Mouse (Mus musculus) layer of hippocampus, postnatal 36 days (tissue): ENCODE measurements around the gene Col6a6. TPM values are rescaled to one million over a fixed set of nuclear protein-coding genes. Genes with fewer than 3 reads are reported as not detected.

Experiments used
- DNase-seq, 2 experiments: peaks; one replicate each; pipeline ENCODE4 v3.0.0; 2022
- total RNA-seq, 2 experiments: library from RNA; stranded (reverse); gene quantifications; 2 replicates each; pipeline ENCODE4 v1.2.3; 2021

Col6a6 gene
- total RNA-seq, 2 experiments from 2014 or later: 0.32 to 0.33 TPM

DNA sequence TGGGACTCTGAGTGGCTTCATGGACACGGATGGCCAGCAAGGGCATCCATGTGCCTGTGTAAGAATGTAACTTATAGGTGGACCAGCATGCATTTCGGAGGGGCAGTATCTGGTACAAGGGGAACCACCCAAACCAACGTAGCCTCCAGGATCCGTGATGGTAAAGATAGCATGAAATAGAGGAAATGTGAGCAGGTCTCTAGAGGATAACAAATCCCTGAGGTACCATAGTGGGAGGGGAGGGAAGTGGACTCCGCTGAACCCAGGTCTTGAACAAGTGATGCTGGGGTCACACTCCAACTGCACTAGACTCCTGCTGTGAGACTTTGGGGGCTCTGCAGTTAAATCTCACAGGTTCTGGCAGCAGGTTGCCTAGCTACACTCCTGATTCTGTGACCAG lies 27.7 kb downstream of the Col6a6 start:
- no peak for DNase-seq

GRCm38 (mm10) chr9:105796137-105796536 lies 31.8 kb downstream of the Col6a6 start:
- DNase-seq: no peak

DNA sequence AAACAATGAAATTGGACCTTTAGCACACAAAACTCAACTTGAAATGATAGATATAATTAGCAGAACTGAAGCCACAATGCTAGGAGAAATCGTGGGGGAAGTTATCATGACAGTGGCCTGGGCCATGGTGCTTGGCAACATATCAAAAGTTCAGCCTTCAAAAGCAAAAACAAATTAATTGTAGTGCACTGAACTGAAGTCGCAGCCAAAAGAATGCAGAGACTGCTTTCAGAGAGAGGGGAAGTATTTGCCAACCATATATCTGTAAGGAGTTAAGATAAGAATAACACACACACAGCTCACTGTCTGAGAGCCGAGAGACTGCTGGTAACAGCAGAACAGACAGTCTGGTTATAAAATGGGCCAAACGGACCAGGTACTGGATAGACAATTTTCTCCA lies 33.0 kb downstream of the Col6a6 start:
- DNase-seq: no peak

DNA sequence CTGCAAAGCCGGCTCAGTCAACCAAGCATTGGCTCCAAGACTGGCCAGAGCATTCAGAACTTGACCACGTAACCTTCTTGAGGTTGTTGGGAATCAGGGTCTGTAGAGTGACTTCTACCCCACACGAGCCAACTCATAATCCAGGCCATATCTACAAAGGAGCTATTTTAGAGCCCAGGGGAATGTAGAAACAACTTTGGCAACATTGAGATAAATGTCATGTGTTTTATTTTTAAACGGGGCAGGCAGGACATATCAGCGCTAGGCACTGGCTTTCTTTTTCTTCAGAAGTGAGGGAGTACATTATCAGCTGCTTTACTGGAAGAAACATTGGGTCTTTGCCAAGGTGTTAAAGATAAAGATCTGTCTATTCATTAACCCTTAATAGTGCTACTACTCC lies 36.1 kb downstream of the Col6a6 start:
- DNase-seq: no peak

GRCm38 (mm10) chr9:105788203-105788602 lies 39.8 kb downstream of the Col6a6 start:
- DNase-seq: no peak

GRCm38 (mm10) chr9:105787800-105788199 lies 40.2 kb downstream of the Col6a6 start:
- no peak for DNase-seq

DNA sequence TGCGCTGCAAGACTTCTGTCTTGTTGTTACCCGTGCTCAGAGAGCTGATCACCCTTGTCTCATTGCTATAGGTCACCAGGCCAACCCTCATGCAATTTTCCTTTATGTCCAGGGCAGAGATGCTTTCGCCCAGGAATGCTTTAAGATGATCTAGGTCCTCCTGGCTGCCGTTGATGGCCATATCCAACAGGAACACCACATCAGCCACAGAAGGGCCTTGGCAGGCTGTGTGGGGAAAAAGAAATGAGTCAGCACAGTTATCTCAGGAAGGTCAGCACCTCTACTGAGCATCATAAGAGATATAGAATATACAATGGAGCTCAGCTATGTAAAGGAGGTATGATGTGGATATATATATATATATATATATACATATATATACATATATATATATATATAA lies 43.9 kb downstream of the Col6a6 start:
- no peak for DNase-seq

- DNase-seq: no peak
Observed at GRCm38 (mm10) chr9:105780696-105781095, 47.3 kb downstream of the Col6a6 start.

DNA sequence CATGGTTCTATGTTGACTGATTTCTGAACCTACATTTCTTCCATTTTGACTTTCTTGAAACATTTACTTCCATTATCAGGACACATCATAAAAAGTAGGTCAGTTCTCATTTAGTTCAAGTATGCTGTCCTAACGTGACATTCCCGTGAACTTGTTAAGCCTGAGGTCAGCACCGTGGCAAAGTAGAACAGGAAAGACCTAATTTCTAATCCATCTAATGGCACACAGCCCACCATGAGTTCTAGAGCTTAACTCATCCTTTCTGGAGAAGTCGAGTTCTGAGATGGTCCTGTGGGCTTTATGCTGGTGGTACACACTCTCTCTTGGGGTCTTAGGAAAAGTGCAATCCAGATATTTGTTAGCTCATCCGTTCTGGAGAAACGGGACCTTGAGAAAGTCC lies 49.2 kb downstream of the Col6a6 start:
- no peak for DNase-seq

DNA sequence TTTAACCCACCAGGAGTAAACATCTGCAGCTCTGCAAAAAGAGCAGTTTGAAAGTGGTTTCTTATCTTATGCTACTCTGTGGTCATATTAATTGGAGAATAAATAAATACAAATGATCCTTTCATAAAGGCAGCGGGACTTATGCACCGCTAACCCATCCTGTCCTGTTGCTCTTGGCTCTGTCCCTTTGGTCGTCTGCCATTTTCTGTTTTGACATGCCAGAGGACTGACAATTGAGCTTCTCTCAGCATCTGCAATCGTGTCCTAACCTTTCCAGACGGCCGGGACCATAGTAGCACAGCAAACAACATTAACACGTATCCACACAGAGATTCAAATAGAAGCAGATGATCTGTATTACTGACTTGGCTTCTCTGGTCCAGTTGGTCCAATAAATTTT lies 53.1 kb downstream of the Col6a6 start:
- no peak for DNase-seq

DNA sequence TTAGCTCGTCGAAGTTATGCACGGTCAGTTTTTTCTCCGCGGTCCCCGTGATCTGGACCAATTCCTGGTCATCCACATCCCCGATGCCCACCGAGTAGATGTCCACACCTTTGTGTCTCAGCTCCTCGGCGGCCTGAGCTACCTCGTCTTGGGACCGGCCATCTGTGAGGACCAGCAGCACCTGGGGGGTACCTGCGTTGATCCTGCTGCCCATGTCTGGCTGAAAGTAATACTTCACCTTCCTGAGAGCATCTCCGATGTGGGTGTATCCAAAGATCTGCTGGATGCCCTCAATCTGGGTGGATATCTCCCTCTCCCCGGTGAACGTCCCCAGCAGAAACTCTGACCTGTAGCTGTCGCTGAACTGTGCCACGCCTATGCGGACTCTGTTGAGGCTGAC lies 53.6 kb downstream of the Col6a6 start:
- DNase-seq: no peak

- no peak for DNase-seq
Observed at GRCm38 (mm10) chr9:105771380-105771779, 56.6 kb downstream of the Col6a6 start.

GRCm38 (mm10) chr9:105770690-105771089 lies 57.3 kb downstream of the Col6a6 start:
- DNase-seq: no peak

GRCm38 (mm10) chr9:105765891-105766290 lies 62.1 kb downstream of the Col6a6 start:
- DNase-seq: no peak

- no peak for DNase-seq
Observed at GRCm38 (mm10) chr9:105764681-105765080, 63.3 kb downstream of the Col6a6 start.

GRCm38 (mm10) chr9:105764127-105764526 lies 63.8 kb downstream of the Col6a6 start:
- DNase-seq: no peak

DNA sequence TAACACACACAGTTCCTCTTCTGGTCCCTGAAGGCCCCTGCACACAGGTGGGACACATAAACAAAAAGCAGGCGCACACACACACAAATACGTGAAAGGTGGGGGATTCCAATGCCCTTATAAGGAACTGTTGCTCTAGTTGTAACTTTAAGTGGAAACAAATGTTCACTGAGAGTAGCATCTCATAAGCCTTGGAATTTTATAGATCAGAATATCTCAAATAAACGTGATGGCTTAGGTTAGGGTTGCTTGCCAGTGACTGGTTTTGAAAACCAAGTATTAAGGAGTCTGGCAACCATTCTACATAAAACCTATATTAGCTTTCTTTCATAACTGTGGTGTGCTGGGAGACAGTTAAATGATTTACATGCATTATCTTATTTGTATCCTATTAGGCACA lies 64.3 kb downstream of the Col6a6 start:
- no peak for DNase-seq

- no peak for DNase-seq
Observed at GRCm38 (mm10) chr9:105762274-105762673, 65.7 kb downstream of the Col6a6 start.

DNA sequence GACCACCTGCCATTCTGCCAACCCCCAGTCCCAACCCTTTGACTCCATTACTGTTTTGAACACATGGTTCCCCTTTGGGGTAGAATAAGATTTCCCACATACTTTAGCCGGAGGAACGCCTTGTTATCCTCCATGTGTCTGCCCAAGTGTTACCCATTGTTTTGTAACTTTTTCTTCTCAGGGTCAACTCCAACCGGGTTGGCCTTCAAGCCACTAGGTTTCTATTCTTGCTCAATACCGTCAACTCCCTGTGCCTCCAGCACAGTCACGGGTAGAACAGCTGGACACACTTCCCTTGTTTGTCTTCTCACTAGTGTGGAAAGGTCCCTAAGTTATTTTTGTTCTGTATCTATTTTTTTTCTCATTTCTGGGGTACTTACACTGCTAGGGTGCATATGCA lies 69.1 kb downstream of the Col6a6 start:
- DNase-seq: no peak

GRCm38 (mm10) chr9:105758173-105758765 lies 69.7 kb downstream of the Col6a6 start:
- DNase-seq: no peak

- DNase-seq: no peak
Observed at GRCm38 (mm10) chr9:105754256-105754655, 73.7 kb downstream of the Col6a6 start.

DNA sequence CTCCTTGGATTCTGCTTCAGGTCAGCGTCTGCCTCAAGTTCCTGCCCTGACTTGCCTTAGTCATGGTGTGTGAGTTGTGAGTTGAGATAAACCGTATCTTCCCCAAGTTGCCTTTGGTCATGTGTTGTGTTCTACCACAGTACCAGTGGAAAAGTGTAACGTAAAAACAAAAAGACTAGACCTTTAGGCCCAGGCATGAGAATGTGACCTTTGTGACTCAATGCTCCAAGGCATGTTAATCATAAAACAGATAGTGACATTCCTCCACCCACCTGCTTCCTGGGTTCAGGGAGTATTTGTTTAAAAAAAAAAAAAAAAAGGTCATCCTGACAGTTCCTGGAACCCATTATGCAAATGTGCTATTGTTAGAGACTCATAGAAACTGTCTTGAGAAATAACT lies 82.1 kb downstream of the Col6a6 start:
- no peak for DNase-seq

GRCm38 (mm10) chr9:105740413-105740812 lies 87.5 kb downstream of the Col6a6 start:
- no peak for DNase-seq

DNA sequence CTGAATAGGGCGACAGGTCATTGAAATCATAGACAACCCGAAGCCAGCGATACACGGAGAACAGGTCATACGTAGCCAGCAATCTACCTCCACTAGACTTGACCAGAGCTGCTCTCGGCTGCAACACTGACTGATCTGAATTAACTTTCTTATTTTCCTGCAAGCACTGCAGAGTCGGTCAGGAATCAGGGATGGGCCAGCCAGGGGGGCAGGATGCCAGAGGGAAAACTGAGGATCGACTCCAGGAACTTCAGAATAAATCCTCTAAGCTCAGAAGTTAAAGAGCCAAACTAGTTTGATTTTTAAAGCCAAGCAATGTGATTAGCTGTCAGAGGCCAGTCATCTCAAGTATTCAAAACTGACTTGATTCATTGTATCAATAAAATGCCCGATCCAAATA lies 88.5 kb downstream of the Col6a6 start:
- no peak for DNase-seq

GRCm38 (mm10) chr9:105737448-105737847 lies 90.5 kb downstream of the Col6a6 start:
- no peak for DNase-seq
